Mouse (Mus musculus) spleen, postnatal 36 days (tissue): ENCODE measurements around the gene Ldhc.
A peak's percentile ranks its signal among the peaks of the same experiment; 100 is the strongest.
"Not testable (repeated sequence)": the region's sequence is repeated elsewhere in the genome, so short reads cannot be mapped to it uniquely, and the experiment has no call there.

Source experiments
- DNase-seq, 2 experiments: peaks; one replicate each; pipeline ENCODE4 v3.0.0; 2022; ENCODE audit warnings: low spot score in 2 of 2, mixed read lengths in 1 of 2

Ldhc gene

GRCm38 (mm10) chr7:46842278-46842677 lies 18.7 kb upstream of the Ldhc start:
- no peak for DNase-seq

DNA sequence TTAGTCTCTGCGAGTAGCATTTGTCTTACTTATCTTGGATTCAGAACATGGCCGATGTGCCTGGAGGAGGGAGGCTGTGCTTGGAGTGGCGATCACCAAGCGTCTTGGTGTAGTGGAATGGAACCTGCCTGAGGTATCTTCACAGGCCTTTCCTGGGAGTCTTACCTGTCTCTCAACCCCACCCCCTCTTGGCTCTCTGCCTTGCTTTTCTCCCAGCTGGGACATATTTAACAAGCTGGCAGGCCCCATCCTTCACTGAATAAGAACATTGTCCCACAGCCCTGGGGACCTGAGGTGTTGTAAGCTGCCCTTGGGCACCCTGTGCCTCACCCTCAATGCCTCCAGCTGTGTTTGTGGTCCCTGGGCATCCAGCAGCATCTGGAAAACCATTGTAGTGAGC lies 17.4 kb upstream of the Ldhc start:
- no peak for DNase-seq

DNA sequence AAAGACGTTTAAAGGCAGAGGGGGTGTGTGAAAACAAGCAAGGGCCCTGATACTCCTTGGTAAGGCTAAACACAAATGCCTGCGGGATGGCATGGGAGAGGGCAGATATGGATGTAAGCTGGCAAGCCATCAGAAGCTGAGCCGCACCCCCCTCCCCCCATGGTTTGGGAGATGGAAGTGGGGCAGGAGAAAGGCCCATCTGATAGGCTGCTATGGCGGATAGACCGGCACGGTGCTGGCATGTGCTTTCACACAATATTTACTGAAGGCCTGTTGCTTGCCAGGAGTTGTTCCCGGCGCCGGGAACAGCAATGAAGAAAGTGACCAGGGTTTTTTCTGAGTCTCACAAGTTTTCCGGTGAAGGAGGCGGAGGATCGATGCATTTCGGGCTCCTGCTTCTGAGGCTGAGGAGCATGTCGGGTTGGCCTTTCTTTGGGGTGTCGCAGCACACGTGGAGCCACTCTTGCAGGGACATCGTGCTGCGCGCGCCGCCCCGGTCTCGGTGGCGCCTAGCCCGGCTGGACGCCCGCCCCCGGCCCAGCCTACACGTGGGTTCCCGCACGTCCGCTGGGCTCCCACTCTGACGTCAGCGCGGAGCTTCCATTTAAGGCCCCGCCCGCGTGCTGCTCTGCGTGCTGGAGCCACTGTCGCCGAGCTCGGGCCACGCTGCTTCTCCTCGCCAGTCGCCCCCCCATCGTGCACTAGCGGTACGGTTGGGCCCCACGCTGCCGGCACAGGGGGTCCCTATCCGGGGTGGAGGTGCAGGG lies 15.6 kb upstream of the Ldhc start:
- peak; percentile 90 for DNase-seq

DNA sequence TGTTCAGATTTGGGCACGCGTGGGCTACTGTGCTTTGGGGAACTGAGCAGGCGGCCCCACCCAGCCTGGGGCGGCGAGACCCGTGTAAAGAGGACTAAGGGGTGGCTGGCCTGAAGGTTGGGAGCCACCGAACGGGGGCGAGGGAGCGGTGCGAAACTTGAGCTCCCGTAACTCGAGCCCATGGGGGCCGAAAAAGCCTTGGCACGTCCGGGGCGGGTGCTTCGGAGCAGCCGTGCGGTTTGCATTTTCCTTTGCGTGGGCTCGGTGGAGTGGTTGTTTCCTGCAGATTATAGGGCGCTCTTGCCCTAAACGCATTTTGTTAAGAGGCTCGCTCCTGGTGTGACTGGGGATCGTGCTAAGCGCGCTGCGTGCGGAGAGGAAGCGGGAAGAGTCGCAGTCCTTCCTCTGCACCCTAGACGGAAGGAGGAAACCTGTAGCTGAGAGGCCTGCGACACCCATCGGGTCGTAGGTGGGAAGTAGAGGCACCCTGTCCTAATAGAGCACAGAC lies 15.0 kb upstream of the Ldhc start:
- peak; percentile 51 for DNase-seq

GRCm38 (mm10) chr7:46846486-46847244 lies 14.3 kb upstream of the Ldhc start:
- peak; percentile 59 to 67 for DNase-seq

- no peak for DNase-seq
These were observed 11.7 kb upstream of the Ldhc start for GRCm38 (mm10) chr7:46849287-46849686.

DNA sequence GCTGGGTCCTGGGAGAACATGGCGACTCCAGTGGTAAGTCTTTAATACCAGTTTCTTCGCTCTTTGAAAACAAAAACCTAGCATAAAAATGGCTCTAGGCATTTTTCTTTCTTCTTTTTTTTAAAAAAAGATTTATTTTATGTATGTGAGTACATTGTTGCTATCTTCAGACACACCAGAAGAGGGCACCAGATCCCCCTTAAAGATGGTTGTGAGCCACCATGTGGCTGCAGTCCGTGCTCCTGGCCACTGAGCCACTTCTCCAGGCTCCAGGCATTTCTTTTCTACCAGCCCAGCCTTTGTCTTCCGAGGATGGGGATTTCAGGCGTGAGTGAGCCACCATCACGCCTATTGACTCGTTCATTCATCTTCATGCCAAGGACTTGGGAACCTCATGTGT lies 10.0 kb upstream of the Ldhc start:
- DNase-seq: no peak

DNA sequence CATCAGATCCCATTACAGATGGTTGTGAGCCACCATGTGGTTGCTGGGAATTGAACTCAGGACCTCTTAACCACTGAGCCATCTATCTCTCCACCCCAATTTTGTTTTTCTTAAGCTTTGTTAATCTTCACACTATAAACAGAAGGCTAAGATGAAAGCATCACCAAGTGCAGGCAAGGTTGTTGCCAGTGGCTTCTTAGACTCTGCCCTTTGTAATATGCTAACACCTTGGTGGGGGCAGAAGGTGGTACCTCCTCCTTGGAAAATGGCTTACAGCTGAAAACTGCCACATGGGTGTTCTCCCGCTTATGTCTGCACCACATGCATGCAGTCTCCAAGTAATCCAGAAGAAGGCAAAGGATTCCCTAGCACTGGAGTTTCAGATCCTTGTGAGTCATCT lies 8.3 kb upstream of the Ldhc start:
- no peak for DNase-seq

GRCm38 (mm10) chr7:46853365-46853764 lies 7.6 kb upstream of the Ldhc start:
- DNase-seq: no peak

DNA sequence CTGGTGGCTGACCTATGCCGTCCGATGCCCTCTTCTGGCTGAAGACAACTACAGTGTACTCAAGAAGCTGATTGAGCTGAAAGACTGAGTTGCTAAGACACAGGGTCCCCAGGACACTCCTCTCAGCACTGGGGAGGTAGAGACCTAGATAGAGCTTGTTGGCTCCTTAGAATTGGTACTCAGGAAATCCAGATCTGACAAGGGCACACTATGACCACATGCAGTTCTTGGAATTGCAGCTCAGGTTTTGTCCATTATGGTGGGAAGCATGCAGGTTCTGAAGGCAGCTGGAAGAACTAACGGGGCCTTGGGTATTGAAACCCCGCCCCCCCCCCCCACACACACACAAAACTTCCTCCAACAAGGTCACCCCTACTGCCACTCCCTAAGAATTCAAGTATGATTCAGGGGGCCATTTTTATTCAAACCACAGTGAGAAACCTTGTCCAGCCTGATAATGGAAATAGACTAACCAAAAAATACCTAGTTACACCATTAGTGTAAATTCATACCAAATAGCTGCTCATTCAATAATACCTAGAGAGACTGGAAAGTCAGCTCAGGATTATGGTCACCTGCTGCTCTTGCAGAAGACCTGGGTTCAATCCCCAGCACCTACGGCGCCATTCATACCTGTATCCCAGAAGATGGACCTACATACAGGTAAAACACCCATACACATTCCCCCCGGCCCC lies 5.0 kb upstream of the Ldhc start:
- DNase-seq: no peak

GRCm38 (mm10) chr7:46857436-46857835 lies 3.6 kb upstream of the Ldhc start:
- DNase-seq: no peak

- DNase-seq: no peak
These were observed 2.0 kb upstream of the Ldhc start for GRCm38 (mm10) chr7:46859031-46859430.

- DNase-seq: no peak
These were observed 11.0 kb downstream of the Ldhc start for GRCm38 (mm10) chr7:46871988-46872387.

GRCm38 (mm10) chr7:46876841-46877240 lies 15.8 kb downstream of the Ldhc start:
- no peak for DNase-seq

DNA sequence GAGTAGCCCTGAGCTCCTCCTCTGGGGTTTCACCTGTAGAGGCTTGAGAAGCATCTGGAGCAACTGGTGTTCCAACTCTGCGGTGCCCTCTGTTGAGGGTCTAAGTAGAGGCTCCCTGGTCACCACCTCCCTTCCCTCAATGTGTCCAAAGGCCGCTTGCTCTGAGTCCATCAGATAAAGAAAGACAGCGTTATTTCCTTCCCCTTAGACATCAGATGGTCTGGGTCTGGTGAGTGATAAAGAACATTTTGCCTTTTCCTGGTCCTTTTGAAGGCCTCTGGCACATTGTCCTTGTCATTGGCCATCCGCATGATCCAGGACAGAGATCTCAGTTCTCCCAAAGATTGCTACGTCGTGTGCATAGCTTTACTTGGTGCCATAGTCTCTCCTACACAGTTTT lies 16.3 kb downstream of the Ldhc start:
- DNase-seq: no peak

GRCm38 (mm10) chr7:46879851-46880250 lies 18.8 kb downstream of the Ldhc start:
- no peak for DNase-seq

DNA sequence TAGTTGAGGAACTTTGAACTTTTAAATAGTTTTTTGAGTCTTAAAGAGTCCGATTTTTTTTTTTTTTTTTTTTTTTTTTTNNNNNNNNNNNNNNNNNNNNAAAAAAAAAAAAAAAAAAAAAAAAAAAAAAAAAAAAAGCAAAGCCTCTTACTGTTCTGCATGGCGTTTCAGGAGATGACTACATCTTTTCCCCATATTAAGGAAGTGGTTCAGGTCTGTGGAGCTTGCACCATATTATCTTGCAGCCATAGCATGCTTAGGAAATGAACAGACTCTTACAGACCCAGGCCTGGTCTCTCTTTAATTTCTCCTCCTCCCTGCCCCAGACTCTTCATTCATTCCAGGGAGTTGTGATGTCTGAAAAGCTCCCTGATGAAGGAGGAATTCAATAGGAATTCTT lies 20.0 kb downstream of the Ldhc start:
- DNase-seq: no peak

- DNase-seq: not testable (repeated sequence)
These were observed 20.9 kb downstream of the Ldhc start for GRCm38 (mm10) chr7:46881941-46882340.

DNA sequence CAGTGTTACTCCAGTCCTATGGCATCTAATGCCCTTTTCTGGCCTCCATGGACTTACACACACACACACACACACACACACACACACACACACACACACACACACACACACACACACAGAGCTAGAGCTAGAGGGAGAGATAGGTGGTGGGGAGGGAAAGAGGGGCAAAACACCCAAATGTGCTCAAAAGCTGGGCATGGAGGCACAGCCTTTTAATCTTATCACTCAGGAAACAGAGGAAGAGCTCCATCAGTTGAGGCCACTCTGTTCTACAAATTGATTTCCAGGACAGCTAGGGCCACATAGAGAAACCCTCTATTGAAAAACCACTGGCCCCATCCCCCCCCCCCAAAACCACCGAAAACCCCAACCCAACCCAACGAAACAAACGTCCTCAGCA lies 22.3 kb downstream of the Ldhc start:
- DNase-seq: no peak

- DNase-seq: peak; percentile 7 to 15
These were observed 34.5 kb downstream of the Ldhc start for GRCm38 (mm10) chr7:46895511-46895910.

DNA sequence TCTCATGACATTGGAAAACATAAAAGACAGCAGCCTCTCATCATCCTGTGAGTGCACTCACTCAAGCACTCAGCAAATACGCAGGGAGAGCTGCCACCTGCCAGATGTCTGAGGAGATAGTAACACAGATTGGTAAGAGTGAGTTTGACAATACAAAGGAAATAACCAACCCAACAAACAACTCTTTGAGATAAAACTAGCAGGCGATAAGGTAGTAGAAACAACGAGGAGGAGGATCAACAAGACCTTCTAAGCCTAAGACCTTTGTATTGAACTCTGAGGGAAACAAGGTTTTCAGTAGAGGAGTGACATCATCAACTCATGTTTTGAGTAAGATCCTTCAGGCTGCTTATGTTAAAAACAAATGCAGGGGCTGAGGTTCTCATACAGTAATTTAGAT lies 38.3 kb downstream of the Ldhc start:
- no peak for DNase-seq

DNA sequence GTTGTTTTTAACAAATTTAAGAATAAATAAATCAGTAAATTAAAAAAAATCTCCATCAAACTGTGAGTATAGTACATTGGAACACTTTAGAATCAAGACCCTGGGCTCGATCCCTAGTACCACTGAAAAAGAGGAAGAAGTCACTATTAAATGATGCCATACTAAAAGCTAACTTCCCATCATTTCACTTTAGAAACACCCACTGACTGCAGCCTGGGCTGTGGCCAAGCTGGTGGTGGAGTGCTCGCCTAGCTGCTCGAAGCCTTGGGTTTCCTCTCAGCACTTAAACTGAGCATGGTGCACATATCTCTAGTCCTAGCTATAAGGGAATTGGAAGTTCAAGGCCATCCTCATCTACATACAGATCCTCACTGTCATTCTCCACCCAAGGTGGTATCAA lies 50.2 kb downstream of the Ldhc start:
- no peak for DNase-seq
